In genomic region chr2:151575699-151576389, GRCm38 (mm10) we compare ENCODE assay signal across 9 mouse cellular contexts. TPM values are rescaled to one million over a fixed set of nuclear protein-coding genes. Genes with fewer than 3 reads are reported as not detected.
DNase-seq lines count a peak whose midpoint lies in the region; ATAC-seq lines count a peak whose summit lies in the region.
"Had no signal": no experiment of that assay in that cellular context is flagged by ENCODE, and none has a peak within 500 bp of the region (broad histone marks: within the 10 kb centered on the region; RNA-seq: fewer than 3 reads in every experiment).

No protein-coding gene starts in this region.

- intact Hi-C loops in heart, postnatal 14 days (cut with DNase I): loop anchor here (5.0 kb wide), 1 partner anchor 79 kb away; no protein-coding TSS in a partner anchor

- WGBS in forebrain, embryonic 15.5 days: 1% methylated on average over 38 of the region's 38 CpGs
- 2% methylated on average over 38 of the region's 38 CpGs for WGBS in liver, embryonic 15.5 days (ENCODE audit: insufficient replicate concordance)
- WGBS in neural tube, embryonic 13.5 days: under 1% methylated on average over 38 of the region's 38 CpGs

- DNase-seq in CD8-positive naive resting alpha-beta T cell, adult 2 months (ENCODE audit: low read depth in 2 of 2, low spot score in 2 of 2): peak; percentile 44 to 57
- peak; percentile 83 to 85 for DNase-seq in heart, postnatal 14 days
- DNase-seq in kidney, postnatal 4 days: peak; percentile 84 to 90
- DNase-seq in testis, postnatal 10 days (ENCODE audit: low spot score): peak; percentile 85

- no peaks in the 10 kb centered on the region for H3K36me3 ChIP-seq in forebrain, embryonic 15.5 days
- H3K36me3 ChIP-seq in liver, embryonic 15.5 days (replicated peaks): no peaks in the 10 kb centered on the region
- H3K36me3 ChIP-seq in neural tube, embryonic 13.5 days: no peaks in the 10 kb centered on the region
- H3K36me3 ChIP-seq: G1E had no signal

- H3K27ac ChIP-seq in forebrain, embryonic 15.5 days (replicated peaks): peak overlapping the region; percentile 92
- H3K27ac ChIP-seq in liver, embryonic 15.5 days (replicated peaks): no peak overlapping the region
- H3K27ac ChIP-seq in neural tube, embryonic 13.5 days (replicated peaks): peak overlapping the region; percentile 91

- peak overlapping the region; percentile 50 for H3K4me3 ChIP-seq in forebrain, embryonic 15.5 days
- peak overlapping the region; percentile 51 for H3K4me3 ChIP-seq in liver, embryonic 15.5 days (replicated peaks)
- peak overlapping the region; percentile 48 for H3K4me3 ChIP-seq in neural tube, embryonic 13.5 days

- H3K27me3 ChIP-seq in forebrain, embryonic 15.5 days: no peaks in the 10 kb centered on the region
- H3K27me3 ChIP-seq in liver, embryonic 15.5 days: no peaks in the 10 kb centered on the region; the same call in 1 of the 2 replicates
- no peaks in the 10 kb centered on the region for H3K27me3 ChIP-seq in neural tube, embryonic 13.5 days

- ATAC-seq in cerebellum, adult (ENCODE audit: insufficient number of reproducible peaks, low FRiP score, low TSS enrichment): peak; percentile 97
- peak; percentile 98 for ATAC-seq in forebrain, embryonic 15.5 days (replicated peaks)
- ATAC-seq in liver, embryonic 15.5 days (ENCODE audit: insufficient read depth): peak; percentile 61
- ATAC-seq in neural tube, embryonic 13.5 days (ENCODE audit: low read depth): peak; percentile 95

- H3K9ac ChIP-seq in forebrain, embryonic 15.5 days (replicated peaks): peak overlapping the region; percentile 72
- peak overlapping the region; percentile 27; the same call in 1 of the 2 replicates for H3K9ac ChIP-seq in liver, embryonic 15.5 days
- H3K9ac ChIP-seq in neural tube, embryonic 13.5 days: peak overlapping the region; percentile 79

- no peaks in the 10 kb centered on the region for H3K9me3 ChIP-seq in forebrain, embryonic 15.5 days
- H3K9me3 ChIP-seq in liver, embryonic 15.5 days (replicated peaks): no peaks in the 10 kb centered on the region
- no peaks in the 10 kb centered on the region for H3K9me3 ChIP-seq in neural tube, embryonic 13.5 days
- H3K9me3 ChIP-seq: G1E had no signal

- H3K4me2 ChIP-seq in forebrain, embryonic 15.5 days (replicated peaks): peak overlapping the region; percentile 88
- peak overlapping the region; percentile 73 for H3K4me2 ChIP-seq in liver, embryonic 15.5 days
- peak overlapping the region; percentile 80 for H3K4me2 ChIP-seq in neural tube, embryonic 13.5 days

- peaks cover 14% of the 10 kb centered on the region for H3K4me1 ChIP-seq in forebrain, embryonic 15.5 days
- H3K4me1 ChIP-seq in liver, embryonic 15.5 days (replicated peaks): no peaks in the 10 kb centered on the region; the same call in 1 of the 2 replicates
- peaks cover 17% of the 10 kb centered on the region for H3K4me1 ChIP-seq in neural tube, embryonic 13.5 days (replicated peaks)

RNA-seq across cellular contexts. Expression of gene Sdcbp2, which starts 3.4 kb away (rescaled TPM):
- polyA plus RNA-seq in forebrain, embryonic 15.5 days (2015; fragmentation: Nextera tagmentation; extraction: Ambion mirVana): 0.52 and 0.64 TPM in 2 replicates
- total RNA-seq in heart, postnatal 14 days (2021): 1 to 10 TPM; 1.6 to 2.4 TPM
- 0.24 and 0.26 TPM in 2 replicates for polyA plus RNA-seq in liver, embryonic 15.5 days (2015; fragmentation: Nextera tagmentation; extraction: Ambion mirVana)
- polyA plus RNA-seq in neural tube, embryonic 13.5 days (2015; fragmentation: Nextera tagmentation; extraction: Ambion mirVana): 0.68 and 1.1 TPM in 2 replicates
- total RNA-seq: G1E had no signal

RNA-seq across cellular contexts. Expression of gene Fkbp1a, which starts 33.6 kb away (rescaled TPM):
- 587 and 591 TPM in 2 replicates for polyA plus RNA-seq in forebrain, embryonic 15.5 days (2015; fragmentation: Nextera tagmentation; extraction: Ambion mirVana)
- total RNA-seq in heart, postnatal 14 days (2021): 100 to 1,000 TPM; 279 to 287 TPM
- polyA plus RNA-seq in liver, embryonic 15.5 days (2015; fragmentation: Nextera tagmentation; extraction: Ambion mirVana): 126 and 128 TPM in 2 replicates
- polyA plus RNA-seq in neural tube, embryonic 13.5 days (2015; fragmentation: Nextera tagmentation; extraction: Ambion mirVana): 637 and 667 TPM in 2 replicates

RNA-seq across cellular contexts. Expression of gene Snph, which starts 56.5 kb away (rescaled TPM):
- 10.0 and 11.2 TPM in 2 replicates for polyA plus RNA-seq in forebrain, embryonic 15.5 days (2015; fragmentation: Nextera tagmentation; extraction: Ambion mirVana)
- total RNA-seq in heart, postnatal 14 days (2021): 1 to 10 TPM; 3.6 to 3.7 TPM
- 0.03 TPM in 1 of 2 replicates, not detected in the other for polyA plus RNA-seq in liver, embryonic 15.5 days (2015; fragmentation: Nextera tagmentation; extraction: Ambion mirVana)
- 16.6 and 18.3 TPM in 2 replicates for polyA plus RNA-seq in neural tube, embryonic 13.5 days (2015; fragmentation: Nextera tagmentation; extraction: Ambion mirVana)
- polyA plus RNA-seq: G1E had no signal

Comparison
In these comparisons a context has a peak if more than half of its experiments do, and no peak if none do; other contexts are left out.
1. H3K9ac ChIP-seq: peak in every context shown above with its lines; median percentile 79 in neural tube, embryonic 13.5 days; 72 in forebrain, embryonic 15.5 days; 27 in liver, embryonic 15.5 days.
2. RNA of gene Snph, which starts 56.5 kb away (polyA plus RNA-seq): 16.6 to 18.3 TPM in neural tube, embryonic 13.5 days and 10.0 to 11.2 TPM in forebrain, embryonic 15.5 days; 0.03 TPM in liver, embryonic 15.5 days; every median in the first group is over 10 times any median in the second.
3. Peak in every context shown above with its lines, with median percentiles within 50 percentile points of each other: DNase-seq, ATAC-seq, H3K4me2 ChIP-seq and H3K4me3 ChIP-seq.